Mouse (Mus musculus) lung, postnatal 25 days (tissue): ENCODE results near the gene 9430007A20Rik.
"Not testable (repeated sequence)": the region's sequence is repeated elsewhere in the genome, so short reads cannot be mapped to it uniquely, and the experiment has no call there.

Experiments
- DNase-seq: peaks from one replicate; pipeline ENCODE4 v3.0.0; 2022; ENCODE audit warnings: low spot score

Gene 9430007A20Rik

GRCm38 (mm10) chr4:144519522-144519921 lies at the start of gene 9430007A20Rik:
TSS of gene 9430007A20Rik (plus strand) at chr4:144519822.
- DNase-seq = no peak

GRCm38 (mm10) chr4:144493331-144493730 lies 26.3 kb upstream of the 9430007A20Rik start:
- no peak for DNase-seq

GRCm38 (mm10) chr4:144506518-144506917 lies 13.1 kb upstream of the 9430007A20Rik start:
- no peak for DNase-seq

GRCm38 (mm10) chr4:144544689-144545088 lies 25.1 kb downstream of the 9430007A20Rik start:
- DNase-seq = no peak

- not testable (repeated sequence) for DNase-seq
These were observed 25.7 kb downstream of the 9430007A20Rik start for GRCm38 (mm10) chr4:144545339-144545738.

- DNase-seq = no peak
These were observed 31.5 kb downstream of the 9430007A20Rik start for GRCm38 (mm10) chr4:144551156-144551555.

- no peak for DNase-seq
These were observed 40.2 kb downstream of the 9430007A20Rik start for GRCm38 (mm10) chr4:144559792-144560191.

GRCm38 (mm10) chr4:144561205-144561604 lies 41.6 kb downstream of the 9430007A20Rik start:
- DNase-seq = no peak

GRCm38 (mm10) chr4:144565034-144565433 lies 45.4 kb downstream of the 9430007A20Rik start, which contains the start of gene Gm13124:
TSS of gene Gm13124 (minus strand) at chr4:144565134.
- DNase-seq = no peak

- no peak for DNase-seq
These were observed 48.1 kb downstream of the 9430007A20Rik start for GRCm38 (mm10) chr4:144567752-144568151.
